Mouse (Mus musculus) brain, embryonic 14.5 days (tissue): ENCODE measurements around the gene Mapkapk2.

ENCODE experiments used
- CTCF ChIP-seq: fragments of 200-500 bp; IDR thresholded peaks from 2 replicates; pipeline ENCODE4 v1.5.1; 2012; ENCODE audit warnings: inconsistent platforms, mild to moderate bottlenecking, moderate library complexity, borderline replicate concordance; ENCODE audit not compliant: insufficient read depth, insufficient read length; ENCODE audit errors: extremely low read depth
- POLR2A ChIP-seq: fragments of 200-500 bp; IDR thresholded peaks from 2 replicates; pipeline ENCODE4 v1.6.1; 2012; ENCODE audit warnings: mild to moderate bottlenecking, inconsistent platforms, borderline replicate concordance; ENCODE audit not compliant: poor library complexity, insufficient read depth, insufficient read length, severe bottlenecking; ENCODE audit errors: extremely low read depth

GRCm38 (mm10) chr1:131061740-131062254 is 35.8 kb downstream of the Mapkapk2 start:
- TF ChIP-seq CTCF (no peak), POLR2A (no peak)
